Mouse (Mus musculus) spleen, postnatal 10 days (tissue): ENCODE data around the gene H13.
"Not testable (repeated sequence)": the region's sequence is repeated elsewhere in the genome, so short reads cannot be mapped to it uniquely, and the experiment has no call there.

Experiments
- DNase-seq, 2 experiments: peaks; one replicate each; pipeline ENCODE4 v3.0.0; 2021 to 2022; ENCODE audit warnings: low spot score in 2 of 2

The H13 gene

DNA sequence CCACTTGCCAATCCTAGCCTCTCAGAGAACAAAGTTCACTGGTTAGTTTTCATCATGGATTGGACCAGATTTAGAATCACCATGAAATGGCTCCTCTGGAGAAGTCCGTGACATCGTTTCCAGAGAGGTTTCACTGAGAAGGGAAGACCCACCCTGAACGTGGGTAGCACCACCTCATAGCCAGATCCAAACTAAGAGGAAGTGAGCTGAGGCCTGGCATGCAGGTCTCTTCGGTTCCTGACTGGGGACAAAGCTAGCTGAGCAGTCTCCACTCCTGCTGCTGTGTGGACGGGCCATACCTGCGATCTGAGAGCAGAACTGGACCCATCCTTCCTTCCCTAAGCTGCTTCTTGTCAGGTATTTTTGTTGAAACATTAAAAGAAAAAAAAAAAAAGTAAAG lies 8.1 kb upstream of the H13 start:
- no peak for DNase-seq

DNA sequence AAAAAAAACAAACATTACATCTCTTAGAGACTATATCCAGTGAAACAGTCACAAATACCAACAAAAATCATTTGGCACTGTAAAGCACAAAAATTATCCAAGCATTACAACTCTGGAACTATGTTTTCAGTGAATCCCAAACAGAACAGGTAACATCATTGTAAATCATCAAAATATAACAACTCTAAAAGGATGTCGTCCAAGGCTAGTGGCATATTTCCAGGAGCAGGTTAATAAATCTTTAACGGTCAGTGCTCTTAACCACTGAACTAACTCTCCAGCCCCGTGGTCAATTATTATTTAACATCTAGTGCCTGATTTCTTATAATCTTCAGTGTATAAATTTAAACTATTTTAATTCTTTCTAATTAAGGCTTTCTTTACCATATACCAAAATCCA lies 3.1 kb upstream of the H13 start:
- not testable (repeated sequence) for DNase-seq

- peak; percentile 29 for DNase-seq
Measured at GRCm38 (mm10) chr2:152669639-152670484, 601 bp downstream of the H13 start.

DNA sequence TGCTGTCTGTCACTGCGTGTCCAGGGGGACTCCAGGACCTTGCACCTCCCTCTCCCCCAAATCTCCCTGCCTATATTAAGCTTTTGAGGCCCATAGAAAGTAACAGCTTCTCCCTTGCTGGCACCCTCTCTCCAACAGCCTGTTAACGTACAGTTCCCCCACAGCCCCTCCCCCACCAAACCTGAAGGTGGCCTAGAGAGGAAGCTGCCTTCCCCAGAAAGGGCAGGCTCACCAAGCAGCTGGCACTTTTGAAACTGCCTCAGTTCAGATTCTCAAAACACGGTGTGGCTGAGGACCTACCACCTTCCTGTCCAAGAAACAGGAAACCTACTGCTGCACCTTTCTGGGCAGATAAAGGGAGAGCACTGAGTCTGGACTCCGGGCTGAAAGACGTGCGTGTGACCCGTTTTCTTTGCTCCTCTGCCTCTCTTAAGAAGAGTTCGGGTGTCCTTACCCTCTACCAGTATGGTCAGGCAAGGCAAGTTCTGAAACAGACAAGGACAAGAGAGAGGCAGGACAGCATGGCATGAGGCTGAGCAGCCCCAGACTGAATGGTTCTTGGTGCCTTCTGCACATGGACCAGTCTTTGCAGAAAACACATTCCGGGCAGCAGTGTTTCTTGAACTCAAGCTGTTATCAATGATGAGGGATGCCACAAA lies 1.9 kb downstream of the H13 start:
- peak; percentile 44 to 77 for DNase-seq

GRCm38 (mm10) chr2:152671642-152671999 lies 2.4 kb downstream of the H13 start:
- peak; percentile 24 to 66 for DNase-seq

- no peak for DNase-seq
Measured at GRCm38 (mm10) chr2:152672166-152672565, 2.9 kb downstream of the H13 start.

- DNase-seq, result no peak
Measured at GRCm38 (mm10) chr2:152674148-152674547, 4.9 kb downstream of the H13 start.

GRCm38 (mm10) chr2:152675252-152675791 lies 6.1 kb downstream of the H13 start:
- no peak for DNase-seq

- DNase-seq, result no peak
Measured at GRCm38 (mm10) chr2:152678302-152678701, 9.0 kb downstream of the H13 start.

- DNase-seq, result no peak
Measured at GRCm38 (mm10) chr2:152678925-152679324, 9.7 kb downstream of the H13 start.

GRCm38 (mm10) chr2:152679701-152680355 lies 10.6 kb downstream of the H13 start:
- DNase-seq, result no peak

DNA sequence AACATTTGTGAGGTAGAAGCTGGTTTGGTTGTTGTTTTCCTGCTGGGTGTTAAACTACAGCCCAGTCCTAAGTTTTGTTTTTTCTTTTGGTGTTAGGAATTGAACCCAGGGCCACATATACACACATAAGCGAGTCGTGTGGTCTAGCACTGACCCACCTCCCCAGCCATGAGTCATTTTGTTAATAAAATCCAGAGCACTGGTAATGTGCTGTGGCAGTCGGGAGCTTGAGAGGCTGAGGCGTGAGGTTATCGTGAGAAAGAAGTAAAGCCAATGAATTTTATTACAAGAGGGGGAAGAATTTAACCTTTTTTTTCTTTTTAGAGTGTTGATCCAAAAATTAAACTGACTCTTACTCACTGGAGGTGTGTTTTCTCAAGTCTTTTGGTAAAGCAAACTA lies 13.8 kb downstream of the H13 start:
- no peak for DNase-seq

- DNase-seq, result no peak
Measured at GRCm38 (mm10) chr2:152686399-152686798, 17.1 kb downstream of the H13 start.

DNA sequence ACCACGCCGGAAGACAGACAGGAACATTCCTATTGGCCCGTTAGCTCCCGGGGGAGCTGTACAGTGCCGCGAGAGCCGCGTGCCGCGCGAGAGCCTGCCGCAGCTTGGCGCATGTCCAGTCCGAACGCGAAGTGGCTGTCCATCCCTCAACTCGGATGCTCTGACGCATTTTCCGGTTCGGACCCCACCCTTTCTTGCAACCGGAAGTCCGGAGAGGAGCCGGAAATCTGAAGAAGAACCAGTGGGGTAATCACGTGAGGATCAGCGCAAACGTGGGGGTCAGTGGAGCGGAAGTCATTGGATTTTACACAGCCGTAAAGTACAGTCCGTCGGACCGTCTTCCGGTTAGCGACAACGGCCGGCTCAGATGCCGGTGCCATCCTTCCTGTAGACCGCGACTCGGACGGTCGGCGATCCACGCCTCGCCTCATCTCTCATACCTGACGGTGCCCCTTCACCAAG lies 17.6 kb downstream of the H13 start, which contains the start of gene Mcts2:
TSS of gene Mcts2 (plus strand) at position 230 of the 462 bp plus-strand sequence.
- peak in 1 of 2 experiments; percentile 79 for DNase-seq

- DNase-seq, result no peak
Measured at GRCm38 (mm10) chr2:152691564-152692217, 22.4 kb downstream of the H13 start.

- peak; percentile 64 to 80 for DNase-seq
Measured at GRCm38 (mm10) chr2:152693233-152693632, 24.0 kb downstream of the H13 start.

DNA sequence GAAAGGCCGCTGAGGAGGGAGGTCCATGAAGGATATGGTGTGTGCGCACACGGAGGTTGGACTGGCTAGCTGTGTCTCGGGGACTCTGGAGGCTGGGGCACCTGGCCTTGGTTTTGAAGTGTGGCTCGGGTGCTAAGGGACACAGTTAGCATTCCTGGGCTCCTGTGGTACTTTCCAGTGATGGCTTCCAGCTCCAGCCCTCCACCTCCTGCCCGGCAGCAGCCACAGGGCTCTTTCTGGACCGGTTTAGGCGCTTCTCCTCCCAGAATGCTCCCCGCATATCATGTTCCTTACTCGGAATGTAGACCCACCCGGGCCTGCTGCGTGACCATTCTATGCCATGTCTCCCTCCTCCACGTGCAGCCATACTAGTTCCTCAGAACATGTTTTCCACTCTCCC lies 24.5 kb downstream of the H13 start:
- DNase-seq, result no peak

DNA sequence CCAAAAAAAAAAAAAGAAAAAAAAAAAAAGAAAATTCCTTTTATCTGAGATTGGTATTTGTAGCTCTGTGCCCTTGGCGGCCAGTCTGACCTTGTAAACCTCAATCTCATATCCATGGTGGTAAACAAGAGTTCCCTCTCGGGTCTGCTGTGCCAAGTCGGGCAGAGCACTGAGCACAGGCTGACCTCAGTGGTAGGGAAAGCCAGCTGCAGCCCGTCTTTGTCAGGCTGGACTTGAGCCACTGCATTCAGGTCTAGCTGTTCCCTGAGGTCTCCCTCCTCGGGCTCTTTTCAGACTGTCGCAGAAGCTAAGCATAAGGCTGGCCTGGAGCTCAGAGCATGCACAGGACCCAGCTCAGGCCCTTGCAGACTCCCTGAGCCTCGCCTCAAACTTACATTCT lies 25.4 kb downstream of the H13 start:
- no peak for DNase-seq

GRCm38 (mm10) chr2:152696016-152696415 lies 26.8 kb downstream of the H13 start:
- DNase-seq, result no peak

- peak; percentile 92 to 94 for DNase-seq
Measured at GRCm38 (mm10) chr2:152696476-152697164, 27.4 kb downstream of the H13 start.

GRCm38 (mm10) chr2:152700138-152700537 lies 30.9 kb downstream of the H13 start:
- DNase-seq, result no peak
